Mouse (Mus musculus): ENCODE measurements at regions not wholly inside any gene's neighbourhood (a gene's known extent, or its start where the extent isn't known, plus 50 kb on each side); places are given as distances from the start of the nearest gene placed in this dataset.

DNA sequence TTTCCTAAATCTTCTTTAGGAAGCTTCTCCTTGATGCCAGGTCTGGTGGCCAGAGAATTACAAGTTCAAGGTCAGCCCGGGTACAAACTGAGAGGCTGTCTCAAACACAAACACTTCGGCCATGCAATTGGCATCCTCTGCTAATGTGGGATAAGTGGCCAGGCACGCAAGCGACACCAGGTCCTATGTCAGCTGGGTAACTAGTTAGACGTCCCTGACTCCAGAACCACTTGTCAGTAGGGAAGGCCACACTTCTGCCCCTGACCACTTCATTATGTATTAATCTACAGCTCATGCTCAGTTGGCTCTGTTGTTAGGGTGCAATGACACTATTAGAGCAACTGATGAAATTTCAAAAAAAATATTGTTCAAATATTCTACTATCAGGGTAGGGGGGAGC lies 149.5 kb upstream of the Tshz3 start:
- DNase-seq = no peak

DNA sequence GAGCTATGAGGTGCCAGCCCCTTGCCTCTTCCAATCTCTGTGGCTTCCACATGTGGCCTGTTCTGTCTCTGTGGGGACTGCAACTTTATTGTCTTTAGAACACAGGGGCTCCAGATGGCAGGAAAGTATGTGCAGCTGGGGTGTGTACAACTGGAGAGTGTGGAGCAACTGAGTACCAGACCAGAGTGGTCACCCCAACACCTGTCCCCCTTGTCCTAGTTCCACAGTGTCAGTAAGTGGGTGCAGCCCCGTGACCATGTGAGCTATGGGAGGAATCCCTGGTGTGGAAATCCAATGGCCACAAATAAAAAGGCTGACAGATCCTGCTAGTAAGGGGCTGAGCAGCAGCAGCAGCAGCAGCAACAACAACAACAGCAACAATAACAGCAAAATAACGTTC lies 126.9 kb upstream of the Tshz3 start:
- DNase-seq = no peak

DNA sequence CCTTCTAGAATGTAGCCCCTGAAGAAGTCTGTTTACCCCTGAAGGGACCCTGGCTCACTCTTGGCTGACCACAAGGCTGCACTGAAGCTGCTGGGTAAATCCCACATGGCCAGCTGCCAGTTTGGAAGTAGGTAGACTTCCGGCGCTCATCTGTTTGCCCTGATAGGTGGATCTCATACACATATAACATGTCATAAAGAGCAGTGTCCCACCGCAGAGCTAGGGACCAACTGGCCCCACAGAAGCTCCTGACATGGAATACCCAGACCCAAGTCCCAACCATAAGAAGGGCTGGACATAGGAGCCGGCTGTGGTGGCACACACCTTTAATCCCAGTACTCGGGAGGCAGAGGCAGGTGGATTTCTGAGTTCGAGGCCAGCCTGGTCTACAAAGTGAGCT lies 115.8 kb upstream of the Tshz3 start:
- DNase-seq = no peak

DNA sequence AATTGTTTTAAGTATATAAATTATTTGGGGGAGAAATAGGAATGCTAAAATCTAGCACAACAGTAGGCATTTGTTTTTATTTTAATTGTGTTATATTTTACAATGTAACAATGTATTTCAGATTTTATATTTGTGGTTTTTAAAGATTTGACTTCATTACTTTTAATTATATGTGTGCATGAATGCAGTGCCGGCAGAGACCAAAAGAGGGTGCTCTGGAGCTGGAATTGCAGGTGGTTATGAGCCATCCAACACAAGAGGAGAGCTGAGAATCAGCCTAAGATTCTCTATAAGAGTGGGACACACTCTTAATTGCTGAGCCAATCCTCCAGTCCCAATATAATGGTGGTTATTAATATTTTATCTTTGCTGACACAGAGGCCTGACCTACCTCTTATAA lies 112.9 kb upstream of the Tshz3 start:
- DNase-seq = no peak

DNA sequence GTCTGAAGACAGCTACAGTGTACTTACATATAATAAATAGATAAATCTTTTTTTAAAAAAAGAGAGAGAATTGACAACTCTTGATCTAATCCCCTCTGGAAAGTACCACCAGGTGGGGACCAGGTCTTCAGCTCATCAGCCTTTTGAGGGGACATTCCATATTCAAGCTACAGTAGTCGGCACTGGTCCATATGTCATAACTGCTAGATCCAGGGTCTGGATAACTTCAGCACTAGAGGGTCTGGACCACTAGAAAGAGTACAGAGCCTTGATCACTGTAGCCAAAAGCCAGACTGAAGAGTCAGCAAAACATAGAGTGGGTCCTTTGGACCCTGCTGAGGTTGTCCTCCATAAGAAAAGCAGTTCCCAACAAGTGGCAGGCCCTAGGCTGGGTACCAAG lies 106.4 kb upstream of the Tshz3 start:
- no peak for DNase-seq

DNA sequence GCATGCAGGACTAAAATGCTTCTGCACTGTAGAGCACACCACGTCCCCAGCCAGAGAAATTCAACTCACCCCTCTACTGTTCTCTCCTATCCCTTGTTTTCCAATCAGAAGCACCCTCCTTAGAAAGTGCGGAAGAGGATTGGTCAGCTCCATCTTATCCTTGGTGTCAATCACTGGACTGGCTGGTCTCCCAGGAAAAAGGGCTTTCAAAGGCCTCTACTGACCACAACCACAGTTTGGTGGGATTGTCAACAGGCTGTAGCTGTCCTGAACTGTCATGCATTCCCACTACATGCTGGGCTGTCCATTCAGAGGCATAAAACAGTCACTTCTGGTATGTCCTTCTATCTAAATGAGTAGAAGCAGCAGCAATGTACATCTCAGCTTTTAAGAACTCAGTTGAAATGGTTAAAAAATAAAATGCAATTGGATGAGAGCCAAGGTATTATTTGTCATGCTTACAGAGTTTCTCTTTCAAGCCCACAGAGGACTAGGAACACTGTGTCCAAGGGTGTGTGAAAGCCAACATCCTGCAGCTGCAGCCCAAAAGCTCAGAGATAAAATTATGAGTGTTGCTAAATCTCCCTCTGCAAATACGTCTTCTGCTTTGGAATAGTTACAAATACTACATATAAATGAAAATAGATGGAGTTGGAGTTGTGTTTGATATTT lies 101.2 kb upstream of the Tshz3 start:
- DNase-seq = no peak

DNA sequence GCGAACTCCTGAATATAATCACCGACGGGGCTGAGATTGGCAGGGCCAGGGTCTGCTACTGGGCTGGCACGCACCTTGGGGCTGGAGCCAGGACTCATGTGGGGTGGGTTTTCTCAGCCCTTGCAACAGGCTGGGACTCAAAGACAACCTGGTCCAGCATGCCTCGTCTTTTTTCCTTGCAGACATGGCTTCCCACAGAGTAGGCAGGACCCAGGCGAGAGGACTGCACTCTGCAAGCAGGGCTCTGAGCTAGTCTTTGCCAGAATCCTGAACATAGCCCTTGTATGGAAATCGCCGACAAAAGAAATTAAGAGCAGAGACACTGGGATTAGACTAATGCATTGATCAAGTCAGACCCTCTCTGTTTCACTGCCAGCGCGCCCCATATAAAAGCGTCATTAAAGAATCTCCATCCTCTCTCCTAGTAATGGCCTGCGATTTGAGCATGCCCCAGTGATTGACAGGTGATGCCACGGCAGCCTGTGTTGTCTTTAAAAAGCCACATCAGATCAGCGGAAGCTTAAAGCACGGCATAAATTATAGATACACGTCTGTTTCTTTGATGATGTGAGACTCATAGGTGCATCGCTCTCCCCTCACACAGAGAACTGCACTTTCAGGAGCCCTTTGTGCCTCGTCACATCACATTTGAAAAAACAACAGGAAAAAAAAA lies 92.8 kb upstream of the Tshz3 start:
- DNase-seq = no peak

DNA sequence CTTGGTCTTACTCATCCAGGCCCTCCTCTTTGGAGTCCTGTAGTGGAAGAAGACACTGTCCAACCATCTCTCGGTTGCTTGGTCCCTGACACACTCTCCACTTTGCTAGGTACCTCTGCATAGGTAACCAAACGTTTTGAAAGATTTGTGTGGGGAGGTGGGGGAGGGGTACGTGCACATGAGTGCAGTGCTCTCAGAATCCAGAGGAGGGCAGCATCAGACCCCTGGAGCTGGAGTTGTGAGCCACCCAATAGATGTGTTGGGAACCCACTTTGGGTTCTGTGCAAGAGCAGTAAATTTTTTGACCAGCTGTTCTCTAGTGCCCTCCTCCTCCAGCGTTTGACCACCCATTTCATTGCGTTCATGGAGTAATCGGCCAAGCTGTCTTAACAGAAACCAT lies 77.7 kb upstream of the Tshz3 start:
- DNase-seq = no peak

DNA sequence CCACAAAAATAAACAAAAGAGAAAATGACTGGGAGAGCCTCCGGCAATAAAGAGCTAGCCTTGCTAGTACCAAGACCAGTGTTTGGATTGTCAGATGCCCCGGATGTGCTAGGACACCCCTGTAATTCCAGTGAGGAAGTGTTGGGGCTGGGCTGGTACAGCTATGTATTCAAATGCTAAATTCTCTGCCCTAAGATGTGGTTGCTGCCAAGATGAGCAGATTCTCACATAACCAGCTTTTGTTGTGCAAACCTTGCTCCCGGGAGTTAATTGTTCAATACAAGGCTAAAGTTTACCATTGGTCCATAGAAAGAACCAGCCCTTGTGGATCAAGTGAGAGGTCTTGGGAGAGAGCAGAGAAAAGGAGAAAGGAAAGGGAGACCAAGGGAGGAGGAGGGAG lies 53.7 kb upstream of the Tshz3 start:
- DNase-seq = no peak

Measured in lung, postnatal 4 days (tissue).